Mouse (Mus musculus): ENCODE measurements at regions not wholly inside any gene's neighbourhood (a gene's known extent, or its start where the extent isn't known, plus 50 kb on each side); places are given as distances from the start of the nearest gene placed in this dataset.
"Not testable (repeated sequence)": the region's sequence is repeated elsewhere in the genome, so short reads cannot be mapped to it uniquely, and the experiment has no call there.

GRCm38 (mm10) chr3:130827934-130828333 is 97.7 kb upstream of the Rpl34 start:
- peak; percentile 82 for DNase-seq (ENCODE audit: low spot score)

- peak; percentile 85 for DNase-seq (ENCODE audit: low spot score)
These were observed 96.8 kb upstream of the Rpl34 start for GRCm38 (mm10) chr3:130827021-130827420.

GRCm38 (mm10) chr3:130819837-130820098 is 89.6 kb upstream of the Rpl34 start:
- no peak for DNase-seq (ENCODE audit: low spot score)

- DNase-seq (ENCODE audit: low spot score) = peak; percentile 10
These were observed 89.0 kb upstream of the Rpl34 start for GRCm38 (mm10) chr3:130819031-130819836.

- DNase-seq (ENCODE audit: low spot score) = peak; percentile 91
These were observed 88.4 kb upstream of the Rpl34 start for GRCm38 (mm10) chr3:130818467-130819030.

- no peak for DNase-seq (ENCODE audit: low spot score)
These were observed 79.8 kb upstream of the Rpl34 start for GRCm38 (mm10) chr3:130809696-130810665.

GRCm38 (mm10) chr3:130805345-130805744 is 75.1 kb upstream of the Rpl34 start:
- no peak for DNase-seq (ENCODE audit: low spot score)

- DNase-seq (ENCODE audit: low spot score) = no peak
These were observed 74.1 kb upstream of the Rpl34 start for GRCm38 (mm10) chr3:130804327-130804662.

GRCm38 (mm10) chr3:130803591-130804326 is 73.6 kb upstream of the Rpl34 start:
- no peak for DNase-seq (ENCODE audit: low spot score)

- DNase-seq (ENCODE audit: low spot score) = no peak
These were observed 69.8 kb upstream of the Rpl34 start for GRCm38 (mm10) chr3:130800016-130800415.

GRCm38 (mm10) chr3:130797956-130798355 is 67.8 kb upstream of the Rpl34 start:
- not testable (repeated sequence) for DNase-seq (ENCODE audit: low spot score)

GRCm38 (mm10) chr3:130796531-130796930 is 66.3 kb upstream of the Rpl34 start:
- DNase-seq (ENCODE audit: low spot score) = no peak

GRCm38 (mm10) chr3:130795396-130795795 is 65.2 kb upstream of the Rpl34 start:
- peak; percentile 10 for DNase-seq (ENCODE audit: low spot score)

GRCm38 (mm10) chr3:130794142-130794925 is 64.1 kb upstream of the Rpl34 start:
- DNase-seq (ENCODE audit: low spot score) = no peak

GRCm38 (mm10) chr3:130780706-130781240 is 50.6 kb upstream of the Rpl34 start:
- no peak for DNase-seq (ENCODE audit: low spot score)
